Mouse (Mus musculus) G1E (cell line): Measurements from ENCODE around the gene Ccdc85c.

Experiments
- CTCF ChIP-seq: IDR thresholded peaks from 2 replicates; pipeline ENCODE4 v1.5.1; 2012; ENCODE audit warnings: low read depth, low read length, inconsistent platforms, mixed read lengths
- GATA1 ChIP-seq: IDR thresholded peaks from 2 replicates; pipeline ENCODE4 v1.6.1; 2012; ENCODE audit warnings: borderline replicate concordance, low read length, inconsistent platforms, mixed read lengths

- TF ChIP-seq CTCF (no peak), GATA1 (no peak)
Observed at GRCm38 (mm10) chr12:108219825-108220616, 55.2 kb downstream of the Ccdc85c start.
